Mouse (Mus musculus): ENCODE results near the gene Pml. TPM values are rescaled to one million over a fixed set of nuclear protein-coding genes. Genes with fewer than 3 reads are reported as not detected.
"Not testable (repeated sequence)": the region's sequence is repeated elsewhere in the genome, so short reads cannot be mapped to it uniquely, and the experiment has no call there.

Pml gene
- polyA plus RNA-seq, 1 experiment from 2014 or later: 17.0 TPM

GRCm38 (mm10) chr9:58279780-58280179 is 30.2 kb upstream of the Pml start:
- H3K27me3 ChIP-seq: no peaks in the 10 kb centered on the region
- 61% methylated on average over 5 of the region's 5 CpGs for WGBS
- no peaks in the 10 kb centered on the region for H3K9me3 ChIP-seq (replicated peaks)
- no peak for ATAC-seq (ENCODE audit: insufficient number of reproducible peaks, low FRiP score, low TSS enrichment, low read depth)
- H3K4me3 ChIP-seq (replicated peaks): no peak overlapping the region
- H3K36me3 ChIP-seq: no peaks in the 10 kb centered on the region
- no peak overlapping the region for H3K4me2 ChIP-seq (replicated peaks)
- H3K27ac ChIP-seq (replicated peaks): no peak overlapping the region
- no peak overlapping the region for H3K9ac ChIP-seq
- peaks cover 24% of the 10 kb centered on the region for H3K4me1 ChIP-seq

DNA sequence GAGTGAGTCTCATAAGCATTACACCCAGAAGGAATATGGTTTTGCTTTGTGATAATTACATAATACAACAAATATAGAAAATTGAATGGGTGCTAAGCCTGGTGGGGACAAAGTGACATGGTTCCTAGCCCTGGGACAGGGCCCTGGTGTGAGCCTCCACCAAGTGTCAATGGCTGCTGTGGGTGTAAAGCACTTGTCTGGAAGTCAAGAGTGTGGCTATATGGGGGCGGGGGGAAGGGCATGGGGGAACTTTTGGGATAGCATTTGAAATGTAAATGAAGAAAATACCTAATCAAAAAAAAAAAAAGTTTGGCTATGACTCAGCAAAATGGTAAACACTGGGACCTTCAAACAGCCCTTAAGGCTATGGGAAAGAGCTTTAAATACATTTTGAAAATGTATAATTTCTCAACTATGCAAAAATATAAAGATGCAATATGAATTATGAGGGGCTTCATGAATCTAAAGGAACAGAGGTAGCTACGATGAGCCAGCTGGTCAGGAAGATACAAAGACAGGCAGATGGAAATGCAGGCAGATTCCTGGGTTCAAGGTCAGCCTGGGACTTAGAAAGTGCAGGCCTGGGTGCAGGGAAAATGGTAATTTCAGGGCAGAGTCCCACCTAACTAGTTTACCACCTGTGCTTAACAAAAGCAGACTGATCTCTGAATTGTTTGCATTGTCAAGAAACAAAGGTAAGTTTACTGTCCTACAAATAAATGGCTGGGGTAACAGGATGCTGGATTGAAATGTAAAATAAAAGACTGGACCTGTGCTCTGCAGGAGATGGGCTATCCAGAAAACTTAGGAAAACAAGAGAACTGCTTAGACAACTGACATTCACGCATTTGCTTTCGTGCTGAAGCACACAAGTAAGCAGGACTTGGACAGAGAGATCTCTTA is 29.5 kb upstream of the Pml start:
- ATAC-seq (ENCODE audit: insufficient number of reproducible peaks, low FRiP score, low TSS enrichment, low read depth): no peak
- WGBS: 59% methylated on average over 4 of the region's 4 CpGs
- H3K27ac ChIP-seq (replicated peaks): no peak overlapping the region

DNA sequence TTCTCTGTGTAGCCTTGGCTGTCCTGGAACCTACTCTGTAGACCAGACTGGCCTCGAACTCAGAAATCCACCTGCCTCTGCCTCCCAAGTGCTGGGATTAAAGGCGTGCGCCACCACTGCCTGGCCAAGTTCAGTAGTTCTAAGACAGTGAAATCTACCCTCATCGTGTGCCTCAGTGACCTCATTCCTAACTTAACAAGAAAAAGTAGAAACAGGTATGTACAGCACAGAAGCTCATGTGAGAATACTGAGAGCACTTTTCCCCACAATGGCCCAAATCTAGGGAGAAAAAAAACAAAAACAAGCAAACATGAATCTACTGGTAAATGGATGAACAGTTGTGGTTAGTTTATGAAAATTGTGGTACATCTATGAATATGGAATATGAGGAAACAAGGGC is 28.7 kb upstream of the Pml start:
- no peak overlapping the region for H3K9ac ChIP-seq
- no peak overlapping the region for H3K27ac ChIP-seq (replicated peaks)
- H3K4me1 ChIP-seq: peaks cover 26% of the 10 kb centered on the region
- no peak for ATAC-seq (ENCODE audit: insufficient number of reproducible peaks, low FRiP score, low TSS enrichment, low read depth)
- no peak overlapping the region for H3K4me3 ChIP-seq (replicated peaks)
- 85% methylated on average over 4 of the region's 4 CpGs for WGBS
- H3K36me3 ChIP-seq: no peaks in the 10 kb centered on the region
- H3K4me2 ChIP-seq (replicated peaks): no peak overlapping the region
- H3K9me3 ChIP-seq (replicated peaks): no peaks in the 10 kb centered on the region
- H3K27me3 ChIP-seq: no peaks in the 10 kb centered on the region

More for the DNA sequence above, 29.5 kb upstream of the Pml start:
- Histone ChIP-seq H3K4me3 (replicated peaks) (no peak overlapping the region), H3K27me3 (no peaks in the 10 kb centered on the region), H3K4me1 (peaks cover 30% of the 10 kb centered on the region), H3K9me3 (replicated peaks) (no peaks in the 10 kb centered on the region), H3K4me2 (replicated peaks) (no peak overlapping the region), H3K9ac (no peak overlapping the region), H3K36me3 (no peaks in the 10 kb centered on the region)

GRCm38 (mm10) chr9:58276346-58276745 is 26.8 kb upstream of the Pml start:
- H3K27ac ChIP-seq (replicated peaks): no peak overlapping the region
- H3K9ac ChIP-seq: no peak overlapping the region
- no peak overlapping the region for H3K4me2 ChIP-seq (replicated peaks)
- no peaks in the 10 kb centered on the region for H3K27me3 ChIP-seq
- no peaks in the 10 kb centered on the region for H3K9me3 ChIP-seq (replicated peaks)
- WGBS: 39% methylated on average over 5 of the region's 5 CpGs
- no peak for ATAC-seq (ENCODE audit: insufficient number of reproducible peaks, low FRiP score, low TSS enrichment, low read depth)
- H3K36me3 ChIP-seq: no peaks in the 10 kb centered on the region
- peaks cover 22% of the 10 kb centered on the region for H3K4me1 ChIP-seq
- H3K4me3 ChIP-seq (replicated peaks): no peak overlapping the region

- ATAC-seq (ENCODE audit: insufficient number of reproducible peaks, low FRiP score, low TSS enrichment, low read depth): no peak
- peak overlapping the region; percentile 75 for H3K27ac ChIP-seq (replicated peaks)
- WGBS: 65% methylated on average over 3 of the region's 3 CpGs
- no peak overlapping the region for H3K4me3 ChIP-seq (replicated peaks)
- H3K4me2 ChIP-seq (replicated peaks): peak overlapping the region; percentile 11
- no peaks in the 10 kb centered on the region for H3K9me3 ChIP-seq (replicated peaks)
- H3K27me3 ChIP-seq: no peaks in the 10 kb centered on the region
- H3K36me3 ChIP-seq: no peaks in the 10 kb centered on the region
- H3K9ac ChIP-seq: no peak overlapping the region
- H3K4me1 ChIP-seq: peaks cover 22% of the 10 kb centered on the region
These were observed 26.2 kb upstream of the Pml start for GRCm38 (mm10) chr9:58275797-58276196.

DNA sequence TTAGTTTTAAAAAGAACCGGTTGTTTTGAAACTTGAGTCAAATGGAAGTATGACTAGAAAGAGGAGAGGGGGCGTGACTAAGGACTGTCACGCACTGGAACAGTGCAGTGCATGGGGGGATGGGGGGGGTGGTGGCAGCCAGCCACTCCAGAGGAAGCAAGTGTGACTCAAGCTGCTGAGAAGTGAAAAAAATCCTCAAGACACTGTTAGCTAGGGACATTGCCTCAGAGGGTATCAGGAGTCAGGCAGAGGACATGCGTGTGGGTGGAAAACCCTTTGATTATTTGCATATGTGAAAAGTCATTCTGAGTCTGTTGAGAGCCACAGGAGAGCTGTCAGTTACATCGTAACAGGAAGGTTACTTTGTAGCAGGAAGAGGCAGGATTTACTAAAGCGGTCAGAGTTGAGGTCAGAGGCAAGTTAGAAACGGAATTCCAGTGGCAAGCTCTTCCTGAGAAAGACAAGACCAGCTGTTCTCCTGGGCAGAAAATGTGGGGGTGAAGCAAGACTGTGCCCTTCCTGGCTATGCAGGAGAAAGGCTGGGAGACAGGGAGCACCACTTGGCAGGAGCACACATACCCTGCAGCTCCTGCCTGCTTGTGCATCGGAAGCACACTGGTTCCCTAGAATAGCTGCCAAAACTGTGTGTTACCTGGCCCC is 25.7 kb upstream of the Pml start:
- no peaks in the 10 kb centered on the region for H3K9me3 ChIP-seq (replicated peaks)
- peak overlapping the region; percentile 11 for H3K4me2 ChIP-seq (replicated peaks)
- H3K27ac ChIP-seq (replicated peaks): peak overlapping the region; percentile 75
- WGBS: 3% methylated on average over 8 of the region's 8 CpGs
- no peaks in the 10 kb centered on the region for H3K27me3 ChIP-seq
- ATAC-seq (ENCODE audit: insufficient number of reproducible peaks, low FRiP score, low TSS enrichment, low read depth): peak; percentile 85
- H3K4me3 ChIP-seq (replicated peaks): no peak overlapping the region
- H3K9ac ChIP-seq: no peak overlapping the region
- H3K36me3 ChIP-seq: no peaks in the 10 kb centered on the region
- H3K4me1 ChIP-seq: peaks cover 17% of the 10 kb centered on the region

- Histone ChIP-seq H3K9me3 (replicated peaks) (no peaks in the 10 kb centered on the region), H3K4me3 (replicated peaks) (no peak overlapping the region), H3K27ac (replicated peaks) (peak overlapping the region; percentile 75), H3K4me1 (peaks cover 17% of the 10 kb centered on the region), H3K4me2 (replicated peaks) (peak overlapping the region; percentile 11; the same call in 1 of the 2 replicates), H3K9ac (no peak overlapping the region), H3K27me3 (no peaks in the 10 kb centered on the region), H3K36me3 (no peaks in the 10 kb centered on the region)
- no peak for ATAC-seq (ENCODE audit: insufficient number of reproducible peaks, low FRiP score, low TSS enrichment, low read depth)
- WGBS: 39% methylated on average over 3 of the region's 3 CpGs
These were observed 25.0 kb upstream of the Pml start for GRCm38 (mm10) chr9:58274626-58275025.

DNA sequence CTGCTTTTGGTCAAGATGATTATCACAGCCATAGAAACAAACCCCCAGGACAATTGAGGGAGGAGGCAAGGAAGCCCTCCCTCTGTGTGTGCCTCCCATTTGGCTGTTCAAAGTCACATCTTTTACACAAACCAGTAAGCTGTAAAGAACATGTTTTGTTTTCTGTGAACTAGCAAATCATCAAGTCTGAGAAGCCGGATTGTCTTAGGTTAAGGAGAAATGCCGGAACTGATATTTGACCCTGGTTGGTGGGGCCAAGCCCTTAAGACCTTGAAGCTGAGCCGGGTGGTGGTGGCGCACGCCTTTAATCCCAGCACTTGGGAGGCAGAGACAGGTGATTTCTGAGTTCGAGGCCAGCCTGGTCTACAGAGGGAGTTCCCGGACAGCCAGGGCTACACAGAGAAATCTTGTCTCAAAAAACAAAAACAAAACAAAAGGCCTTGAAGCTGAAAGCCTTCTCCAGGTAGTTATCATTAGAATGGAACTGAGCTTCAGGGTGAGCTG is 24.6 kb upstream of the Pml start:
- no peak for ATAC-seq (ENCODE audit: insufficient number of reproducible peaks, low FRiP score, low TSS enrichment, low read depth)
- Histone ChIP-seq H3K4me3 (replicated peaks) (no peak overlapping the region), H3K9ac (no peak overlapping the region), H3K4me1 (peaks cover 17% of the 10 kb centered on the region), H3K36me3 (no peaks in the 10 kb centered on the region), H3K4me2 (replicated peaks) (no peak overlapping the region), H3K9me3 (replicated peaks) (no peaks in the 10 kb centered on the region), H3K27me3 (no peaks in the 10 kb centered on the region), H3K27ac (replicated peaks) (peak overlapping the region; percentile 75; the same call in 1 of the 2 replicates)
- 69% methylated on average over 7 of the region's 7 CpGs for WGBS

DNA sequence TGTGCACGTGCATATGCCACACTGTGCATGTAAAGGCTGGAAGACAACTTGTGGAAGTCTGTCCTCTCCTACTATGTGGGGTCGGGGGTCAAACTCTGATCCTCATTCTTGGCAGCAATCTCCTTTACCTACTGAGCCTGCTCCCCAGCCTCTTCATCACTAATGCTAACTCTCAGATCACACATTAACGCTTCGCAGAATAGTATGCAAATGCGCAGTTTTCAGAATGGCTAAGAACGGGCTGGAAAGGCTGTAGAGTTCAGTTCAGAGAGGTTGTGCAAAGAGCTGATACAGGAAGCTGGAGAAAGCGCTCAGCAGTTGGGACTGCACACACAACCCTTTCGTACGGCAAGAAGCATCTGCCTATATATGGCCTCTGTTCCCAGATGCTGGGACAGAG is 23.3 kb upstream of the Pml start:
- no peak for ATAC-seq (ENCODE audit: insufficient number of reproducible peaks, low FRiP score, low TSS enrichment, low read depth)
- H3K4me2 ChIP-seq (replicated peaks): no peak overlapping the region
- H3K4me1 ChIP-seq: peaks cover 17% of the 10 kb centered on the region
- 78% methylated on average over 9 of the region's 9 CpGs for WGBS
- H3K36me3 ChIP-seq: no peaks in the 10 kb centered on the region
- no peak overlapping the region for H3K27ac ChIP-seq (replicated peaks)
- H3K9me3 ChIP-seq (replicated peaks): no peaks in the 10 kb centered on the region
- H3K4me3 ChIP-seq (replicated peaks): no peak overlapping the region
- no peaks in the 10 kb centered on the region for H3K27me3 ChIP-seq
- no peak overlapping the region for H3K9ac ChIP-seq

- no peak overlapping the region for H3K9ac ChIP-seq
- no peaks in the 10 kb centered on the region for H3K27me3 ChIP-seq
- no peak overlapping the region for H3K4me2 ChIP-seq (replicated peaks)
- WGBS: 82% methylated on average over 2 of the region's 2 CpGs
- ATAC-seq (ENCODE audit: insufficient number of reproducible peaks, low FRiP score, low TSS enrichment, low read depth): no peak
- H3K36me3 ChIP-seq: no peaks in the 10 kb centered on the region
- no peaks in the 10 kb centered on the region for H3K9me3 ChIP-seq (replicated peaks)
- no peak overlapping the region for H3K27ac ChIP-seq (replicated peaks)
- H3K4me1 ChIP-seq: peaks cover 17% of the 10 kb centered on the region
- H3K4me3 ChIP-seq (replicated peaks): no peak overlapping the region
These were observed 22.5 kb upstream of the Pml start for GRCm38 (mm10) chr9:58272068-58272541.

GRCm38 (mm10) chr9:58271551-58271950 is 22.0 kb upstream of the Pml start:
- ATAC-seq (ENCODE audit: insufficient number of reproducible peaks, low FRiP score, low TSS enrichment, low read depth); H3K4me3 ChIP-seq (replicated peaks); H3K9me3 ChIP-seq (replicated peaks); H3K9ac ChIP-seq; H3K4me2 ChIP-seq (replicated peaks); H3K27ac ChIP-seq (replicated peaks); H3K27me3 ChIP-seq; H3K36me3 ChIP-seq: not testable (repeated sequence)
- 92% methylated on average over 9 of the region's 9 CpGs for WGBS
- H3K4me1 ChIP-seq: peaks cover 22% of the 10 kb centered on the region

All from embryonic facial prominence, embryonic 15.5 days (tissue).